Mouse (Mus musculus) 3T3-L1 (cell line): ENCODE data around the gene Creb3l1.

Source experiments
- DNase-seq: peaks from one replicate; pipeline ENCODE4 v3.0.0-alpha.2; 2015; ENCODE audit warnings: low read depth, low spot score

The Creb3l1 gene

DNA sequence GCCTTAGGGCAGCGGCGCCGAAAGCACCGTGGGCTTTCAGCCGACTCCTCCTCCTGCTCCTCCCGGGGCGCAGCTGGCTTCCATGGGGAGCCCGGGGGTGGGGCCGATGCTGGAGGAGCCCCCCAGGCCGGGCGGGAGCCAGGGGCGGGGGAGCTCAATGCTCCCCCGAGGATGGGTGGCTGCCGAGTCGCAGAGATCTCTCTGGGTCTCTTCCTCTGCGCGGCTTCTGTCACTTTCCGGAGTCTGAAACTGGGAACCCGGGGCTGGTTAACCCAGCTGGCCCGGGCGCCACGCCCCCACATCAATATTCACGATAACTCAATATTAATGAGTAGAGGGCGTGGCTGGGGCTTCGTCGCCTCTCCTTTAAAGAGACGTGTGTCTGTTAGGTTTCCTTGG, at the start of gene Creb3l1:
Gene Creb3l1, minus strand, starts transcription at position 229 of the 399 bp plus-strand sequence.
- DNase-seq, result peak; percentile 72

DNA sequence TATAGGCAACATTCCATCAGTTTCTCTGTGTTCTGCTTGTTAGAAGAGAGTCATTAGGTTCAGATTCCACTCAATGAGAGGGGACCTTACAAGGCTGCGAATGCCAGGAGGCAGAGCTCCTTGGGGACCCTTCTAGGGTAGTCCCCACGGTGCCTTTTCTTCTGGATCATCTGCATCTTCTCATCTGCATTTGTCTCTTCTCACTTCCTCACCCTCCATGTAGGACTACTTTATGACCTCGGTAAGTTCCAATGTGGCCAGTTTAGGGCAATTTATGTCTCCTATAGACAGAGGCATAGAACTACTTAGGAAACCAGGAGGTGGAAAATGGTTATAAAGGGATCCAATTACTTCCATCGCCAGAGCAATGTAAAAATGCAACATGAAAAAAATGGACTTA, 46.8 kb upstream of the Creb3l1 start:
- DNase-seq, result no peak

DNA sequence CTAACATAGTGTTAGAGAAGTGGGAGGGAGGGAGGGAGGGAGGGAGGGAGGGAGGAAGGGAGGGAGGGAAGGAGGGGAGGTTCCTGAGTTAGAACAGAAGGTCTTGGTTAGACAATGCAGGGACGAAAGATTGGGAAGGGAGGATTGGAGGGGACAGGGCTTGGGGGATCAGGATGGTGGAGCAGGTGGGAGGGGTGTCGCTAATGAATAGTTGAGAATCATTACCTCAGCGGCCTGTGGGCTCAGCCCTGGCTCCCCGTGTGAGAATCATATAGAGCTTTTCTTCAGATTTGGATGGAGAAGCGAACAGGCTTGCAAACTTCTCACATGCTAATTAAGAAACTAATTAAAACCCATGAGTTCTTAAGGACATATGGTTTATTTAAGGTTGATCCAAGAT, 45.3 kb upstream of the Creb3l1 start:
- DNase-seq, result no peak

- no peak for DNase-seq
Observed at GRCm38 (mm10) chr2:92067600-92067999, 43.3 kb upstream of the Creb3l1 start.

DNA sequence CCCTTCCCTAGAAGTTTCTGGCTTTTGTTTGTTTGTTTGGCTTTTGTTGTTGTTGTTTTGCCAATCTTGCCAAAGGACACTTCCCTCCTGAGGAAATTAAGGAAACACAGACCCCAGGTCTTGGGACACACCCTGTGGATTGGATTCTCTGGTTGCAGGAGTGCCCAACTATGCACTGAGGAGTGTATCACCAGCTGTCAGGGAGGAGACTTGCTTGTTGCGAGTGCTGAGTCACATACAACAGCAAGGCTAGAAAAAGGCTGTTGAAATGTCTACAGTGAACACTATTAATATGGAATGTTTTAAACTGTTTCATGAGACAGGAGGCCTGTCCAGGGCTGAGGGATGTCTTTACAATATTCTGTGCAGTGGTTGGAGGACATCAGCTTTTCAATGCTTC, 42.6 kb upstream of the Creb3l1 start:
- peak; percentile 76 for DNase-seq

DNA sequence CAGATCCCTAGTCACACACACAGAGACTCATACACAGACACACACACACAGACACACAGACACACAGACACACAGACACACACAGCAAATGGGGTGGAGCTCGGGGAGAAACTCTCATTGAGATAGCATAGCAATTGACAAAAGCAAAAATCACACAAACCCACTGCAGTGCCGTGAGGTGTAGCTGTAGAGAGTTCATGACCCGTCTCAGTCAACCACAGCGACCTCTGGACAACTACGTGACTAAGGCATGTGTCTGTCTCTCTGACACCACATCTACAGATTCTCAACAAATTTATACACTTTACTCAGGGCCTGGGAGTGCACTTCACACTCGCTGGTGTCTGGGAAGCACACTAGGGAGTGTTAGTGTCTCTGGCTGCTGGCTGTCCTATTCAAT, 41.6 kb upstream of the Creb3l1 start:
- DNase-seq, result no peak

DNA sequence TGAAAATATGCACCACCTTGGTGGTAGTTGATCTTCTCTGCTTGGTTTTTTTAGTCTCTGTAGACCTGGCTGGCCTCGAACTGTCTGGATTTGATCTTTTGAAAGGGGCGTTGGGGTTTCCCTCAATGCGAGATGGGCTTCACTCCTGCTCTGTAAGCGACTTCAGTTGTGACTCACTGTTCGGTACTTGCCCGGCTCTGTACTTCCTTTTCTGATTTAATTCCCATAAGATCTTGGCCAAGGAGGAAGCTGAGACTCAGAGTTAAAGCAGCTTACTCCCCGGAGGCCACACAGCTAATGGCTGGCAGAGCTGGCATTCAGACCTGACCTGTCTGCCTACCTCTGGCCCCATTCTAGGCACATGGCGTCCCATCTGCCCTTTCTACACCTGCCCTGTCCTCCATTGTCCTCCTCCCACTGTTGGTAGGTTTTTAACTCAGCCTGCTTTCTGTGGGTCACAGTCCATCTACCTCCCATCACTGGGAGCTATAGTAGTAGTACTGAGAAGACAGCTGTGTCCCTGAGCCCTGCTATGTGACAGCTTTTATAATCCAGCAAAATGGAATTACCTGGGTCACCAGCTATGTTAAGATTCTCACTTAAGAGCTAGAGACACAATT, 41.1 kb upstream of the Creb3l1 start:
- DNase-seq, result no peak

- DNase-seq, result no peak
Observed at GRCm38 (mm10) chr2:92063106-92063505, 38.8 kb upstream of the Creb3l1 start.

DNA sequence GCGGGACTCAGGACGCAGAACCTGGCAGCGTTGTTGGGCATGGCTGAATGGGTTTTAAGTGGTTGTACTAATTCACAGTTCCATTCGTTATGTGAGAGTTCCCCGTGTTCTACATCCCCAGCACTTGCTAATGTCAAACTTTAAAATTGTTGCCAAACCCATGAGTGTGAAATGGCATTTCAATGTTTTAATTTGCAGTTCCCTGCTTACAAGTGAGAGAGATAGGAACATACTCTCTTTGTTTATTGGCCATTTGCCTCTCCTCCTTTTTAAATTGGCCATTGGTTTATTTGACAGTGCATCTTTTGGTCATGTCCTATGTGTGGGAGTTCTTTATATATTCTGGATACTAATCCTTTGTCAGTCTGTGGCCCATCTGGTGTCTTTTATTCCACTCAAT, 37.0 kb upstream of the Creb3l1 start:
- no peak for DNase-seq

- DNase-seq, result no peak
Observed at GRCm38 (mm10) chr2:92060291-92060690, 36.0 kb upstream of the Creb3l1 start.

GRCm38 (mm10) chr2:92059481-92060220, 35.3 kb upstream of the Creb3l1 start:
- DNase-seq, result peak; percentile 70

GRCm38 (mm10) chr2:92058936-92059335, 34.6 kb upstream of the Creb3l1 start:
- DNase-seq, result peak; percentile 58

- DNase-seq, result peak; percentile 97
Observed at GRCm38 (mm10) chr2:92058469-92058868, 34.2 kb upstream of the Creb3l1 start.

GRCm38 (mm10) chr2:92056760-92057159, 32.5 kb upstream of the Creb3l1 start:
- no peak for DNase-seq

DNA sequence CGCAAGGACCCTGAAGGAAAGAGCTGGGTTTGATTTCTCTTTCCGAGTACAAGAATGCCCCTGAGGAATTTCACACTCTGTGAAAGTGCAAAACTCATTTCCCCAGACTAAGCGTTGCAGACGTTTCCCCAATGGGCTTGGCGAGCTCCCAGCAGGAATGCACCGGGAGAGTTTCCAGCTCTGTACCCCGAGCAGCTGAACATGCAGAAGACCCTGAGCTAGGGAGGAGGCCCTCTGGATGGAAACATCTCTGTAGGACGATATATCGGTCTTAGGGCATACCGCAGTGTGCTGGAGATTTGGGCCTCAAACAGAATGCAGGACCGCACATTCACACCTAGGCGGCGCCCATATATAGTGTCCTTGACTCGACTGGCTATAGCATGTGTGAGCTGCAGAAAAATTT, 31.5 kb upstream of the Creb3l1 start:
- DNase-seq, result peak; percentile 89

GRCm38 (mm10) chr2:92055101-92055813, 31.0 kb upstream of the Creb3l1 start:
- peak; percentile 98 for DNase-seq

DNA sequence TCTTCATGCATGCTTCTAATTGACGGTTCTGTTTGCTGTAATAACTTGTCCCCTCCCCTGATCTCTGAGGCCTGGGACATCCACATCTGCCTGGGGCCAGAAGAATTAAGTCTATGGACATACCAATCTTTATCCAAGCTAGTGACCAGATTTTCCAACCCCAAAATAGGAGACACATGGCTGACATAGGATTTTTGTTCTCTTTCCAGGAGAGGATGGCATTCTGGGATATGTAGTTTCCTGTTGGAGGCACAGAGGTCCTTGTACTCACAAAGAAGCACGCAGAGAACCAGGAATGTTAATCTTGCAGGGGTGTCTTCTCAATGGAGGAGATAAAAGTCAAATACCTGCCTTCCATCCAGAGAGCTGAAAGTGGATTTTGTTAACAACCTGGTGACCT, 28.5 kb upstream of the Creb3l1 start:
- peak; percentile 87 for DNase-seq

GRCm38 (mm10) chr2:92052188-92052587, 27.9 kb upstream of the Creb3l1 start:
- DNase-seq, result peak; percentile 91

GRCm38 (mm10) chr2:92048034-92048690, 23.9 kb upstream of the Creb3l1 start:
- no peak for DNase-seq

DNA sequence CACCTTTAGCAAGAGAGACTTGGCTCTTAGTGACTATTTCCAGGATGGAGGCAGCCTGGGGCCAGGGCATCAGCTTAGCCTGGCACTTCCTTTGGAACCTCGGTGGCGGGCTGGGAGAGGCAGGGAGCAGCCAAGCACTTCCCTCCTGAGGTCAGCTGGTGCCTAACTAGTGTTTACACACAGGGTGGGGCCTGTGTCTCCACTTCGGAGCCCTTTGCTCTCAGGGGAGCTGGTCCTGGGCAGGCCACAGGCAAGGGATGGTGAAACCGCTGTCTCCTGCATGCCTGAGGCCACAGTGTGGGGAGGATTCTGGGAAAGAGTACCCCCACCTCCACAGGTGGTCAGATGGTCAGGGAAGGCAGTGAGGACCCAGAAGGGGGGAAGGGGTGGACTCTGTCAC, 23.3 kb upstream of the Creb3l1 start:
- DNase-seq, result peak; percentile 46

DNA sequence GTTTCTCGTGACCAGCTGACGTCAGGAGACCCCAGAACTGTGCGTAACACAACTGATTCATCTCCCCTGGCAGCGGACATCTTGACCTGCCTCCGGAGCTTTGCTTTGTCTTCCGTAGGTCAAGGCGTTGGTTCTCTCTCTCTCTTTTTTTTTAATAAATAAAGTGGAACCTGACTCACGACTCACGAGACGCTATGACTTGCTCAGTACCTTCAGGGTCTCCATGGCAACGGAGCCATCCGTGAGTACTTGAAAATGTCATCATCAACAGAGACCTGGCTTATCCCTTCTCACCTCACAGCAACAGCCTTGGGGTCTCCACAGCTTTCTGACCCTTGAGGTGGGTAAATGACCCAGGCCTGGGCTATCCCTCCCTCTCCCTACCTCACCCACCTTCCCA, 19.0 kb upstream of the Creb3l1 start:
- DNase-seq, result no peak

- no peak for DNase-seq
Observed at GRCm38 (mm10) chr2:92041538-92041937, 17.2 kb upstream of the Creb3l1 start.
